Mouse (Mus musculus): ENCODE measurements around the gene Hist1h2ad.
"Not testable (repeated sequence)": the region's sequence is repeated elsewhere in the genome, so short reads cannot be mapped to it uniquely, and the experiment has no call there.

The Hist1h2ad gene

DNA sequence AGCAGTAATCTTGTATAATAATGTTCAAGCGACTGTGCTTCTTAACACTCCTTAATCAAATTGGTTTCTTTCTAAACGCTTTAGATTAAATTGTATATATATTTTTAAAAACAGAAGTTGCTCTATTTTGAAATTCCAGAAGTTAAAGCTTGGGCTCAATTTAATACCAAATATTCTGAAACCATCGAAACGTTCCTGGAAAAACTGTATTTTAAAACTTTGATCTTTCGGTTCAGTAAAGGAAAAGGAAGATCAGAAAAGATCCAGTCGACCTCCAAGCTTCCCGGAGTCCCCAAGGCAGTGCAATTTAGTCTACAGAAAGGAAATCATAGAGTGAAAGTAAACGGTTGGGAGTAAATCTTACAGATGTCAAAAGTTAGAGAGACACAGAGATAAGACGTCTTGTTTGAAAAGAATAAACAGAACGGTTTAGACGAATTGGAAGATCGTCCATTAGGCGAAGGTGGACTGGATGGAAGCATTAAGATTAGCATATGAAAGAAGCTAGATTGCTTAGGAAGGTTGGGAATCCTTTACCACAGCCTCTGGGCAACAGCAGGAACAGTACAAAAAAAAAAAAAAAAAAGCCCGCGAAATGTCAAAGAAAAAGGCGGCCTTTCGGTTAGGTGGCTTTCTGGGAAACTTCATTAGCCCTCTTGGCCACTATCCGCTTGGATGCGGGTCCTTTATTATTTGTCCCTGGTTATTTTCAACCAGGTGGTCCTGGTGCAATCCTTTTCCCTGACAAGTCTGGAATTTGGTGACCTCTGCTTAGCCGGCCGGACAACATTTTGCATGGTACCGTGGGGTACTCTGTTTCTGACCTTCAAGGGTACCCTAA lies 12.1 kb downstream of the Hist1h2ad start:
- no peak for DNase-seq

DNA sequence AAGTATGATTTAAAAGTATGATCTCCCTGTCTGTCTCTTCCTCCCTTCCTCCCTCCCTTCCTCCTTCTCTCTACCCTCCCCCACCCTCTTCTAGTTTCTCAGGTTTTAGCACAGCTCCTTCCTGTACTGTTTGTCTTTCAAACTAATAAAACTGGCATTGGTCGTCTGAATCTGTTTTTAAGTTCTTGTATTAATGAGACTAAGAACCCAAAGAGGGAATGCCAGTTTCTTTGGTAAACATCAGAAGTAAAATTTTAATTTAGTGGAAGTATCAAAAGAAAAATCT lies 12.7 kb downstream of the Hist1h2ad start:
- DNase-seq = no peak

DNA sequence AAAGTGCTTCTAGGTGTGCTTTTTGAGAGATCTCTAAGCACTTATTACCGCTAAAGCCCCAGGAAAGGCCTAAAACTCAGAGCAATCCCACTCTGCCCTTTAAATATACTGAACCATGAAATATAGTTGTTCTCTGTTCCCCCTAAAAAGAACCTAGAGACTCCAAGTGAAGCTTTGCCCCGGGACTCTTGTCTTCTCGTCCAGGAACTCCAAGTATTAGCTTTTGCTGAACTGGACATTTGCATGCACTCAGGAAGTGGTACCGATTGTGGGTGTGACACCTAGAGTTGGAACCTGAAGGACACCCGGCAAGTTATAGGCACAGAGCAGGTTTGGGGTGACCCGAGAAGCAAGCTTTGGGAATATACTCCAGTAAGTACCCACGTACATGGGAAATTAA lies 17.0 kb downstream of the Hist1h2ad start:
- no peak for DNase-seq

DNA sequence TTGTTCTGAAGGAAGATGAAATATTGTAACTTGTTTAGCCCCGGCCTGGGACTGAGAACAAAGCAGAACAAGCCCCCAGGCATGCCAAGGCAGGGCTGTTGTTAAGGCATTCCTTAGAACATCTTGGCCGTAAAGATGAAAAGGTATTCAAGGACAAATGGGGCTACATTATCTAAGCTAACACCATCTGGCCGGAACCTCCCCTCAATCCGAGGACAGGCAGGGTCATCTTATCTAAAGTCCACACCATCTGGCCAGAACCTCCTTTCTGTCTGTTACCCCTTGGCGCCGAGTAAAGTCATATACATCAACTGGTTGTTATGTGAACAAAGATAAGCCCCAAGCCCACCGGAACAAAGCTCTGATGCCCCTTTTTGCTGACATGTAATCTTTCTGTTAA lies 17.7 kb downstream of the Hist1h2ad start:
- not testable (repeated sequence) for DNase-seq

DNA sequence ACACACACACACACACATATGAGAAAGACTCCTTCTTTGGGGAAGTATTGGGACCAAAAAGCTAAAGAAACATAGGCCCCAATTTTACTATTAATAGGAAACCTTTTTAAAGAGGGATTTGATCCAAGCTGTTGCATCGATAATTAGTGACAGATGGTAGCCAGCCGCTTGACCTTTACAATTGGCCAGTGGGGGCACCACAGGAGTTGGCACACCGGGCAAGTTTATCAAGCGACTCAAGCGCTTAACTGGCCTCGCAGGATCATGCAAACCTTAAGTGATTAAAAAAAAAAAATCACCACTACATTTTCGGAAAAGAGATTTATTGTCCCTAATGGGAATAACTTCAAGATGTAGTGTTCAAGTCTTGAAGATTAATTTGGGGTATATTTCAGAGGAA lies 18.4 kb downstream of the Hist1h2ad start:
- DNase-seq = no peak

DNA sequence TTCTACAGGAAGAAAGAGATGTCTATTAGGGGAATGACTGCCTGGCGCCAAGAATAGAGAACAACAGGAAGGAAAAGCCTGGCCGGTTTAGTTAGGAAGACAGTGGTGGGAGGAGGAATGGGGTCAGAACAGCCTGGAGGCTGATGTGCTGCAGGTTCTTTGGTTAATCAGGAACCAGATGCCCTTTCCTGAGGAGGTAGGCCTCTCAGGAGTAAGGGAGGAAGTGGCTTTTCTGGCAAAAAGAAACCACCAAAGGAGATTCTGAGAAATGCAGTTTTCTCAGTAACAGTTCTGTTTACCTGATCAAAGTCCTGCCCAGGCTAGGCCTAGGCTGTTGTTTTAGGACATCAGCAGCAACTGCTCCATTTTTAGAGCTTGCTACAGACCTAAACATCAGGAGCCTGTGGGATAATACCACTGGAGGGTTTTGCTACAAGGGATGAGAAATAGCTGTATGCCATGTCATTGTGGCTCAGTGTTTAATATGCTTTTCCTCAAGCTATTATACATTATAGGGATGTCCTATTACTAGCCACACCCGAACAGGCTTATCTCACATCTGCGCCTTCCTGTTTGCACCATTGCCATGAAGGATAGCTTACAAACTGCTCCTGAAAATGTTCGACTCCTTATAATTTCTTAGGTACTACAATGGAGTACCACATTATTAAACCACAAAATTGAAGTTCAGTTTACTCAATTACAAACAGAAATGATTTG lies 19.0 kb downstream of the Hist1h2ad start:
- no peak for DNase-seq

DNA sequence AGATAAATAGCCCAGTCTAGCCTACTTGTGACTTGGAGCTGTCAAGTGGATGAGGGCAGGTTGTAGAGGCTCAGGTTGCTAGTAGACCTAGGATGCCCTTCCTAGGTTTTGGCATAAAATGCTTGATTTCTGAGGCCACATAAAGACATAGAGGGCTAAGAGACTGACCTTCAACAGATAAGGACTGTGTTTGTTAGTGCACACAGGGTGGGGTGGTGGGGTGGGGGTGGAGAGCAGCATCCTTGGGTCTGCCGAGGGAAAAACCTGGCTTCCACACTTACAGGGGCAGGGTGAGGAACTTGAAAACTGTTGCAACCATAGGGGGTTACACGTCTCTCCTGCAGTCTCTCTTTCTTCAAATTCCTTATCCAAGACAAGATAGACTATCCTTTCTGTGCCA lies 21.0 kb downstream of the Hist1h2ad start:
- DNase-seq = no peak

DNA sequence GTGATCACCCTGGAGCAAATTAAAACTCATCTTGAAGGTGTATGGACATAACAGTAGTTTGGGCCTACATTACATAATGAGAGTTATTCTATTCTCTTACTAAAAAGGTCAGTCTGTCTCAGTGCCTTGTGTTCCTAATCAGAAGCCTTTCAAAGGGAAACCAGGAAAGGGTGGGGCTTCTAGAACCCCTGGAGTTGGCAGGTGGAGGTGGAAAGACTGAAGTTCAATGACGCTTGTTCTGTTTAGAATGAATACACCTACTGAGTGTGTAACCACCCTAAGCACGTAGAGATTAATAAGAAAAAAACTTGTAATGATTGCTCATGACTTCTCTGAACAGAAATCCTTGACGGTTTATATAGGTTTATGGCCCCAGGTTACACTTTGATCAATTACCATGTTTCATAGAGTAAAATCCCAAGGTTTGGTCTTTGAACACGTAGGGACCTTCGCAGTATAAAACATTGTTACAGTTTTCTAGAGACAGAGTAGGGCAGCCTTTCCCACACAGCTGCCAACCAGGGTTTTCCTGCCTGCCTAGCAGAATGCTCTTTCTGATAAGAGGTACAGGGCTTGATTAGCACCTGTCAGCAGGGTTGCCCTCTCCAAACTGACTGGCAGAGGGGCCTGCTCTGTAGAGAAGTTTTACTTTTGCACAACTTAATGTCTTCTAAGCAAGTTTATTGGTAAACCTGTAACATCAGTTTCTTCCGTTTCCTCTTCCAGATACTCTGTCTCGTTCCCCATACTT lies 21.6 kb downstream of the Hist1h2ad start:
- no peak for DNase-seq

DNA sequence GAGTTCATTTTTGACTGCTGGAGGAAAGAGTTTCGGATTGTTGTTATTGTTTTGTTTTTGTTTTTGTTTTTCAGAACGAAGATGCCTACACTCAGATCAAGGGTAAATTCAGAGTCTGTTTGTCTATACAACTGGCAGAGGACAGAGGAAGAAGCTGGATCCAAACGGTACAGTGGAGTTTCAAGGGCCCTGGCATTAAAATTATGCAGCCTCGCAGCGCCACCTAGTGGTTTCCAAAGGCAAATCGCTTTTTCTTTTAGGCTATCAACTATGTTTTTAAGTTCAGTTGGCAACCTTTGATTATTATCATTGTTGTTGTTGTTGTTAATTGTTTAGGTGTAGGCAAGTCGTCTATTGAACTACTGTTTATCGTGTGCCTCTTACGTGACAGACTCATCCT lies 23.8 kb downstream of the Hist1h2ad start:
- peak; percentile 57 to 82 for DNase-seq

DNA sequence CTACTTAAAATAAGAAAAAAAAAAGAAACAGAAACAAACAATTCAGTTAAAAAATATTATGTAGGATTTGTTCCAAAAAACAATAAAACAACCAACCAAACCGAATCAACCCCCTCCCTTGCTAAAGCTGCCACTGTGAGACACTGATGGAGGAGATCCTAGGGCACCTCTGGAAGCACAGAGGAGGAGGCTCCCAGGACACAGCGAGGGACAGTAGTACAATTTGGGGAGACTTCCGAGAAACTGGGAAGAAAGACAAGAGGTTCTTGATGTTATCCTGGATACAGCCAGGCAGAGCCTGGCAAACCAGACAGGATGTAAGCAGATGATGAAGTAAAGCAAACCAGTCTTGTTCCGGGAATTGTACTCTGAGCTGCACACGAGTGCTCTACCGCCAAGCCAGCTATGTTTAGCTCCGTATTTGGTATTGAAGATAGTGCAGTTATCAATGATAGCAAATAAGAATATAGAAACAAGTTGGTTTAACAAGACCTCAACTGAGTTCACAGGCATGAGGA lies 29.1 kb downstream of the Hist1h2ad start:
- DNase-seq = no peak

DNA sequence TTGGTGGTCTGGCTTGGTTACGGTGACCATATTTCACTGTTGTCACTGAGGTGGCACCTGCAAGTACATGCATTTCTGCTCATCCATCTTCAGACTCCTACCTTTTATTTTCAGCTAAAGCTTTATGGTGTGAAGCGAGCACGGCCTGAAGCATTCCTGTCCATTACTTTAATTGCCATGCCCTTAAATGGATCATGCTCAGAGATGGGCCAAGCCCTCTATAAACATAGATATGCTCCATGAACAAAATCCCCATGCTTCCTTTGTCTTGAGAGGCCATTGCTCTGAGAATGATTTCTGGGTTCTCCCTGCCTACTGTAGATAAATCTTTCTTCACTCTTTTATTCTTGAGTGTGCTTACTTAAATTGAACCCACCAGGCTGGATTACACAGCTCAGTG lies 30.3 kb downstream of the Hist1h2ad start:
- DNase-seq = no peak

DNA sequence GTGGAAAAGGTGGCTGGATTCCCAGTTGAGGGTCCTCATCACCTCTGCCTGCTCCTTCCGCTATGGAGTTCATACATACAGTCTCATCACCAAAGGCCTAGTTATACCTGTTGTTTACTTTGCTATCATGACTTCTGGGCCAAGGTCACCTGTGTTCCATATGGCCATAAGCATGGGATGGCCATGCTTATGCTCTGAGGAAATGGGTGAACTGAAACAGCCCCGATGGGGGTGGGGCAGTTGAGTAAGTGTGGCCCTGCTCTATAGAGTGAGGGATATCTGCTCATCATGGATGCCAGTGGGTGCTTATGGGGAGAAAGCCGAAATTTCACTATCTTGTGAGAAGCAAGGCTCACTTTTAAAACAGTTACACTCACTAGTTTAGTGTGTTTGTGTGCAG lies 30.9 kb downstream of the Hist1h2ad start:
- no peak for DNase-seq

DNA sequence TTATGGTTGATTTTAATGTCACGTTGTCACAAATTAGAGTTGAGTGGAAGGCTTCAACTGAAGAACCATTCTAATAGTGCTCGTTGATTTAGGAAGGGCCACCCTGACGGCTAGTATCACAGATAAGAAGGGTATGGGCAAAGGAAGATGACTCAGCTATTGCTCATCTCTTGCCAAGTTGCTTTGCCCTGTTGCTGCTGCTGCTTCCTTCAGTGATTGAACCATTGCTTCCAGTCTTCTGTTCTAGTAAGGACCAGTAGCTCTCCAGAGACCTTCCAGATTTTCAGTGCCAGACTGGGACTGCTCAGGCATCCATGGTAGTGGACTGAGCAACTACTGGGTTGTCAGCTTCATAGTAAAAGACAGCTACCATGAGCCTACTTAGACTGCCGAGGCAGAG lies 35.0 kb downstream of the Hist1h2ad start:
- DNase-seq = no peak

DNA sequence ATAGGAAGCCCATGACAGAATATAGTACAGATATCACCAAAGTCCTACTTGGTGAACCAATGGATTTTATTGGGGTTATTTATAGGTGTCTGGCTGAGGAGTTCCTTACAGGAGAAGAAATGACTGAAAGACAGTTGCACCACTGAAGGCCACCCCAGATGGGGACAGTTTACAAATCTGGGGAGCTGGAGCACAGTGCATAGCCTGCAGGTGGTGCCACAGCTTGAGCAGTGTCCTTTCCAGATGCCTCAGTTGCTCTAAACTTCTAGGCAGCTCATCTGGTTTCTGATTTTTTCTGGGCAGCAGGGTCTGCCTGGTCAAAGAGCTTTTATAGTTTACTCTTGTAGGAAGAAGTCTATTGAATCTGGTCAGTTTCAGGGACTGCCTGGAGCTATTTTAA lies 35.7 kb downstream of the Hist1h2ad start:
- no peak for DNase-seq

DNA sequence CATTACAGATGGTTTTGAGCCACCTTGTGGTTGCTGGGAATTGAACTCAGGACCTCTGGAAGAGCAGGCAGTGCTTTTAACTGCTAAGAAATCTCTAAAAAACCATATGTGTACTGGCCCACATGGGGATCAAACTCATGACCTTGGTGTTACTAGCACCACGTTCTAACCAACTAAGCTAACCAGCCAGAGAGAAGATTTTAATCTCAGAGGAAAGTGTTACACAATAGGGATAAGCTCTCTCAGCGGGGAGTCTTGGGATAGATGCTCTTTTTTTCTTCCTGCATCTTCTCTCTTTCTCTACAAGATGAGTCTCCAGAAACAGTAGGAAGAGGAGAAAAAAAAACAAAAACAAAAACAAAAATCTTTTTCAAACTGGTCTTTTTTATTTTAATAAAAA lies 36.2 kb downstream of the Hist1h2ad start:
- DNase-seq = no peak

DNA sequence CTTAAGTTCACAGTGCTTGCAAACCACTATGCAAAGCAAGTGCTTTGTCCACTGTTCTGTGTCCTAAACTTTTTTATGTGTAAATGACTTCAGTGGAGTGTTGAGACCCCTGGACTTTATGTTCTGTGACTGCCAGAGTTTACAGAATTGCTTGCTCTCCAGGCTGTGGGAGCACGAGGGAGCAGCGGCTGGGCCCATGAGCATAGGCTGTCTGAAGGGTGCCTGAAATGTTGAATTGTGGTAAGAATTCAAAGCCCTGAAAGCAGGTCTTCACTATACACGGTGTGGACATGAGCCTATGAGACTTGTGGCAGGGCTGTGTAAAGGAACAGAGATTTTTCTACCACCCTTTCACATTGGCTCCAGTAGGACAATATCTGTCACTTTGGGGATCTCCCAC lies 37.5 kb downstream of the Hist1h2ad start:
- no peak for DNase-seq

DNA sequence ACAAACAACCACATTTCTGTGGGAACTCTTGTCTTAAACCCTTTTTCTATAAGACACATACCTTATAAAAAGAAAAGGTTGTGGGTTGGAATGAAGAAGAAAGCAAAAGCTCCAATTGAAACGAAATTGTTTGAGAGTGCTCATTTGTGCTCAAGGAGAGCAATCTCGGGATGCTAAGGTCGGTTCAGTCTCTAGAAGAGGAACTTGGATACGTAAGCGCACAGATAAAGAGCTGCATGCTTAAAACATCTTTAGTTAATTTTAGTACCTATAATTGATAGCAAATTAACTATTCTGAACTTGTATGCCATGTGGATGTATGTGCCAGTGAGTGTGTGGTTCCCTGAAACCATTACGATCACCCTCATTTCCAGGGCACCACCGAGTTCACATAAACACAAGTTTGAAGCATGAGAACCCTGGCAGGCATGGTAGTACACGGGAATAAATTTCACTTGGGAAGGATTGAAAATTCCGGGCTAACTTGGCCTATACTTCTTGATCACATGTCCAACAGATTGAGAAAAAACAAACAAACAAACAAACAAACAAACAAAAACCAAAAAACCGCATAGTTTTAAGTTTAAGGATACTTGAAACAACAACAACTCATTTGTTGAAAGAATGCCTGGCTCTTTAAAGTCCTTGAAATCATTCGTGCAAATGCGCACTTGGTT lies 46.0 kb downstream of the Hist1h2ad start:
- DNase-seq = no peak

DNA sequence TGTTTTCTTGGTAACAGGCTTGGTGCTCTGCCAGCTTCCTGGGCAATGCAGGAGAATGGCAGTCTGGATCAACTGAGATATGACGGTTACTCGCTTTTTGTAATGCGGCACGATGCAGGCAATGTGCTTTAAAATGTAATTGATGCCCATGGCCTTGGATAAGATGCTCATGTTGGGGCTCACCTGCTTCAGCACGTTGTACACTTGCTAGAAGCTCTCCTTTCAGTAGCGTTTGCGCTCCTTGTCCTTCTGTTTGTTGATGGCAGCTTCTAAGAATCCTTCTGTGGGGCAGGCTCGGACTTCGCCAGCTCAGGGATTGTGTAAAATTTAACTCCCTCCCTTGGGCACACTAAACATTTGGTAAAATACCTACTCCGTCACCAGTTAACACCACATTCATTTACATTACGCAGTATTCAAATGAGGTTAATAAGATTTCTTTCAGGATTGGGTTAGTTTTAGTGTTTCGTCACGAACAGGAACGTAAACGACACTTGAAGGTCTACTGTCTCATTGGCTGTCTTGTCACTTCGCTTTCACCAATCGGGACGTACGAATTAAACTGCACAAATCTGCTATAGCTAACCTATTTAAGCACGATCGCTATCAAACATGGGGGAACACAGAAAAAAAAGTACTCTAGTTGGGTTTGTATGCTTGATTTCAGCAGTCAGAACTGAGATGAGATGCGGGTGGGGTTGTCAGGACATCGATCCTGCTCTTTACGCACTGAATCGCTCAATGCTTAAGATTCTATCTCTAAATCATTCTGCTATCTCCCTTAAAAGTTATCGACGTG lies 46.8 kb downstream of the Hist1h2ad start, which contains the start of gene Hist1h2be:
Hist1h2be (minus strand) TSS at position 392 of the 799 bp plus-strand sequence.
- DNase-seq = peak; percentile 19 to 52

DNA sequence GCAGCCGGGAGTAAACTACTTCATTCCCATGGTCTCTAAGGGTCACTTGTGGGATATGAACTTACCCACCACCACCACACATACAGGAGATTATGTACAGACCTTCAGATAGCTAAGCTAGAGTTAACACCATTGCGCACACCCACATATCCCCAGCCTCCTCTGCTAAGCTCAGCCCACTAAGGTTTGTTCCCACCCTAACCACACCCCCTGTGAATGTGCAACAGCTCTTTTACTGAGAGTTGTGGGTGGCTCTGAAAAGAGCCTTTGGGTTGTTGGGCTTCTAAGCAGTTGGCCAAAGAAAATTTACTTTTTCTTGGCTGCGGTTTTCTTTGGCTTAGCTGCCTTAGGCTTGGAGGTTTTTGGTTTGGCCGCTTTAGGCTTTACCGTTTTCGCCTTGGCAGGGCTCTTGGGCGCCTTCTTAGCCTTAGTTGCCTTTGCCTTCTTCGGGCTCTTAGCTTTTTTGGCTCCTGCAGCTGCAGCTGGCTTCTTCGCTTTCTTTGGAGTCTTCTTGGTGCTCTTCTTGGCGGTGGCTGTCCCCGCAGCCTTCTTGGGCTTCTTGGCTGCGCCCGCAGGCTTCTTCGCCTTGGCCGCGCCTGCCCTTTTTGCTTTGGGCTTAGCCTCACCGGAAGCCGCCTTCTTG lies 47.5 kb downstream of the Hist1h2ad start:
- DNase-seq = peak; percentile 57 to 60

DNA sequence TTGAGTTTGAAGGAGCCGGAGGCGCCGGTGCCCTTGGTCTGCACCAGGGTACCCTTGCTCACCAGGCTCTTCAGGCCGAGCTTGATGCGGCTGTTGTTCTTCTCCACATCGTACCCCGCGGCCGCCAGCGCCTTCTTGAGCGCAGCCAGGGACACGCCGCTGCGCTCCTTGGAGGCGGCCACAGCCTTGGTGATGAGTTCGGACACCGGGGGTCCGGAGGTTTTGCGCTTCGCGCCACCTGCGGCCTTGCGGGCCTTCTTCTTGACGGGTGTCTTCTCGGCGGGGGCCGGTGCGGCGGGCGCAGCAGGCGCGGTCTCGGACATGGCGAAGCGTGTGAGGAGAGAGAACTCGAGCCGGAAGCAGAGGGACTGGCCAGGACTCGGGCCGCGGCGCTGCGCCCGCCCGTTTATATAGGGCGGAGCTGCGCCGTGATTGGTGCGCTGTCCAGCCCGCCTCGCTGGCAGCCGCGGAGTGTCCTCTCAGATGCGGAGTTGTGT lies 48.0 kb downstream of the Hist1h2ad start, which contains the start of gene Hist1h1e:
Hist1h1e (minus strand) TSS at position 384 of the 497 bp plus-strand sequence.
- DNase-seq = peak; percentile 81 to 84

DNA sequence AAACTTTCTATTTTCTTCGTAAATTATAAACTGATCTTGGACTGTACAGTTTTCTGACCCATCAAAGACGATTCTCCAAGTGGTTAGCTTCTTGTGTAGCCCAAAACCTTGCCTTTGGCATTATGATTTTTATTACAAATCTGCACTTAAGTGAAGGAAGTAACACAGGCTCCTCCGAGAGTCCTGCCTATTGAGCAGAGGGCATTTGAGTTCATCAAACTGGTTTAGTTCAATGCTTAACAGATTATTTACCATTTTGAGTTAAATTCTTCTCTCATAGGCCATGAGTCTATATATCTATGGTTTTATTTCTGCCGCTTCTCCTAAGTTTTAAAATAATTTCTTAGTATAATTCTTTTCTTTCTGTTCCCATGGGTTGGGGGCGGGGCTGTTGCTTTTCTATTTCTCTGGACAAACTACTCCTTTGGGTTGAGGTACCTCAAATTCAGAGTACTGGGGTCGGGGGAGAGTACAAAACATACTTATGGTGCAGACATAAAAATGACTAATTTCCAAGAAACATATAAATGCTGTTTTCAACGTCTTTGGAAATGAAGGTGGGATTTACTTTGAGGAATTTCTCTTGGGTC lies 48.8 kb downstream of the Hist1h2ad start:
- peak in 1 of 2 experiments; percentile 19 for DNase-seq
